Mouse (Mus musculus): ENCODE data around the gene Syt11. TPM values are rescaled to one million over a fixed set of nuclear protein-coding genes. Genes with fewer than 3 reads are reported as not detected.
"Not testable (repeated sequence)": the region's sequence is repeated elsewhere in the genome, so short reads cannot be mapped to it uniquely, and the experiment has no call there.

Gene Syt11
- 0.02 TPM in 1 of 2 replicates, not detected in the other for polyA plus RNA-seq (2012)

- H3K4me1 ChIP-seq (ENCODE audit: control insufficient read depth), result peaks cover 12% of the 10 kb centered on the region
- not testable (repeated sequence) for H3K36me3 ChIP-seq (ENCODE audit: control insufficient read depth); H3K27me3 ChIP-seq (ENCODE audit: control insufficient read depth); H3K9me3 ChIP-seq (ENCODE audit: control insufficient read depth, low read length)
- H3K4me3 ChIP-seq (replicated peaks), result peak within 1 kb of the TSS; percentile 61
Observed at GRCm38 (mm10) chr3:88774939-88775841, at the start of gene Syt11. Gene Syt11 (minus strand): TSS chr3:88775164.

DNA sequence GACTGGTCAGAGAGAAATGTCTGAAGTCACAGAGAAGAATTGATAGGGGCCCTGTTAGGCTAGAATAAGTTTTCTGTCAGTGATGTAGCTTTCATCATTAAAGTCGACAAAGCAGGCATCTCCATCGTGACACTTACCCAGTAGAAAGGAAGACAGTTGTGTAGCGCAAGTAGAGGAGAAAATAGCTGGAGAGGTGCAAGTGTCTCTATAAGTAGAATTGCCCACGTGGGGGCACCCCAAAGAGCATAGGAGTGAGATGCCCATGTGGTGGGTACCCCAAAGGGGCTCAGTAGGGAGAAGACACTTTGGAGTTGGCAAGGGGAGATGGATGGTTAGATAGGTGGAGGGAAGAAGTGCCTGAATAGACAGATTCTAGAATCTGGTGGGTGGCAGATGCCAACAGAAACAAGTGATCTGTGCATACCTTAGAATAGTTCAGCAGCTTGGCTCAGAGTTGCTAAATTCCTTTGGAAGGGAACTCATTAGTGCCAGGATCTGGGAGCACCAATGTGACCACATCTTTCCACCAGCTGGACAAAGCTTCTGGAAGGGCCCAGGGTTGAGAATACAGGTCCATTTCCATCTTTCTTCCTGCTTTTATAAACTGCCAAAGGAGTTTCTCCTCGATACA is 29.1 kb upstream of the Syt11 start:
- H3K36me3 ChIP-seq (ENCODE audit: control insufficient read depth), result peaks cover 23% of the 10 kb centered on the region
- no peaks in the 10 kb centered on the region for H3K9me3 ChIP-seq (ENCODE audit: control insufficient read depth, low read length)
- H3K27me3 ChIP-seq (ENCODE audit: control insufficient read depth), result no peaks in the 10 kb centered on the region
- no peak overlapping the region for H3K4me3 ChIP-seq (replicated peaks)
- no peaks in the 10 kb centered on the region for H3K4me1 ChIP-seq (ENCODE audit: control insufficient read depth)
- TF ChIP-seq TAL1 (IDR thresholded peaks at IDR 0.05; ENCODE audit: low read length), result no peak
- TF ChIP-seq GATA1 (IDR thresholded peaks at IDR 0.05; ENCODE audit: low read length), result no peak

DNA sequence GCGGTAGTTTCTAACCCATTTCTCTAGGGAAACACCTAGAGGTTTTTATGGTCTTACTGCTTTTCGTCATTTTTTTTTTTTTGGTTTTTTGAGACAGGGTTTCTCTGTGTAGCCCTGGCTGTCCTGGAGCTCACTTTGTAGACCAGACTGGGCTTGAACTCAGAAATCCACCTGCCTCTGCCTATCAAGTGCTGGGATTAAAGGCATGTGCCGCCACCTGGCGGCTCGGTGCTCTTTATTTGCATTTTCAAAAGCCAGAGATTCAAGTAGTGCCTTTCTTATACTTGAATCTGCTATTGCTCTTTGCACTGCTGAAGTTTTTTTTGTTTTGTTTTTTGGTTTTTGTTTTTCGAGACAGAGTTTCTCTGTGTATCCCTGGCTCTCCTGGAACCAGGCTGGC is 22.5 kb upstream of the Syt11 start:
- H3K9me3 ChIP-seq (ENCODE audit: control insufficient read depth, low read length); H3K4me3 ChIP-seq (replicated peaks); H3K4me1 ChIP-seq (ENCODE audit: control insufficient read depth); H3K27me3 ChIP-seq (ENCODE audit: control insufficient read depth); H3K36me3 ChIP-seq (ENCODE audit: control insufficient read depth): not testable (repeated sequence)

GRCm38 (mm10) chr3:88788033-88788432 is 13.1 kb upstream of the Syt11 start:
- H3K36me3 ChIP-seq (ENCODE audit: control insufficient read depth), result peaks cover 15% of the 10 kb centered on the region
- not testable (repeated sequence) for H3K27me3 ChIP-seq (ENCODE audit: control insufficient read depth); H3K4me3 ChIP-seq (replicated peaks); H3K9me3 ChIP-seq (ENCODE audit: control insufficient read depth, low read length); H3K4me1 ChIP-seq (ENCODE audit: control insufficient read depth)

GRCm38 (mm10) chr3:88786805-88787204 is 11.8 kb upstream of the Syt11 start:
- H3K4me3 ChIP-seq (replicated peaks); H3K4me1 ChIP-seq (ENCODE audit: control insufficient read depth); H3K9me3 ChIP-seq (ENCODE audit: control insufficient read depth, low read length); H3K27me3 ChIP-seq (ENCODE audit: control insufficient read depth): not testable (repeated sequence)
- peaks cover 15% of the 10 kb centered on the region for H3K36me3 ChIP-seq (ENCODE audit: control insufficient read depth)

DNA sequence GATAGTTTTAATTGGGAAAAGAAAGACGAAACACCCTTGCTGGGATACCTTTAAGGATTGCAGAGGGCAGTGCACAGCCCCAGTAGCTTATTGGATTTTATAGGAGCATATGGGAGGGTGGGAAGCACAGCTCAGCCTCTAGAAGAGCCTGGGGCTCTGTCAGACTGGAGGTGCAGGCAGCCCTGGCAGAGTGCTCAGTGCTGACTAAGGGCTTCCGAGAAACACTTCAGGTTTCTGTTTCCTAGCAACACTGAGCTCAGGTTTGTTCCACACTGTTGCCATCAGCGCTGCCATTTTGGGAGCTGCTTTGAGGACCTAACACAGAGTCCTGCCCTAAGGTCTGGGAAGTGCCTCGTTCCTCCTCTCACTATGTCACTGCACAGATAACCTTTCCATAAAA is 11.4 kb upstream of the Syt11 start:
- not testable (repeated sequence) for H3K4me3 ChIP-seq (replicated peaks); H3K4me1 ChIP-seq (ENCODE audit: control insufficient read depth); H3K9me3 ChIP-seq (ENCODE audit: control insufficient read depth, low read length); H3K27me3 ChIP-seq (ENCODE audit: control insufficient read depth)
- H3K36me3 ChIP-seq (ENCODE audit: control insufficient read depth), result peaks cover 15% of the 10 kb centered on the region

DNA sequence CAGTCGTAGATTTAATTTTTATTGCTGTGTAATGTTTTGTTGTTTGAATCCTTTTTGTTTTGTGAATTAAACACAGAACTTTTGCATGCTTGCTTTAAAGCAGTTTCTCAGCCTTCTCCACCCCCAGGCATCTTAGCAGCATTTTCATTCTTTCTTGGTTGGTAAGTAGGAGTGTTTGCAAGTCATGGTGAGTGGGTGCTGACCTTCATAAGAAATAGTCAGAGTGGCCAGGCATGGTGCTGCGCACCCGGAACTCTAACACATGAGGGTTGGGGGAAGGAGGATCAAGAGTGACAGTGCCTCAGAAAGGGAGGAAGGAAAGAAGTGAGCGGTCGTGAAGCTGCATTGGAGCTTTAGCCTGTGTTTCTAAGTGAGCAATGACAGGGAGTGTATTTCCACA is 9.9 kb upstream of the Syt11 start:
- H3K4me3 ChIP-seq (replicated peaks), result no peak overlapping the region
- TF ChIP-seq TAL1 (IDR thresholded peaks at IDR 0.05; ENCODE audit: low read length), result no peak
- no peak for TF ChIP-seq GATA1 (IDR thresholded peaks at IDR 0.05; ENCODE audit: low read length)
- H3K27me3 ChIP-seq (ENCODE audit: control insufficient read depth), result no peaks in the 10 kb centered on the region
- peaks cover 15% of the 10 kb centered on the region for H3K36me3 ChIP-seq (ENCODE audit: control insufficient read depth)
- no peaks in the 10 kb centered on the region for H3K4me1 ChIP-seq (ENCODE audit: control insufficient read depth)
- no peaks in the 10 kb centered on the region for H3K9me3 ChIP-seq (ENCODE audit: control insufficient read depth, low read length)

GRCm38 (mm10) chr3:88773163-88773562 is 1.8 kb downstream of the Syt11 start:
- H3K4me1 ChIP-seq (ENCODE audit: control insufficient read depth), result peaks cover 12% of the 10 kb centered on the region
- not testable (repeated sequence) for H3K9me3 ChIP-seq (ENCODE audit: control insufficient read depth, low read length); H3K36me3 ChIP-seq (ENCODE audit: control insufficient read depth); H3K27me3 ChIP-seq (ENCODE audit: control insufficient read depth); H3K4me3 ChIP-seq (replicated peaks)

GRCm38 (mm10) chr3:88772399-88772798 is 2.6 kb downstream of the Syt11 start:
- not testable (repeated sequence) for H3K36me3 ChIP-seq (ENCODE audit: control insufficient read depth); H3K27me3 ChIP-seq (ENCODE audit: control insufficient read depth); H3K9me3 ChIP-seq (ENCODE audit: control insufficient read depth, low read length); H3K4me3 ChIP-seq (replicated peaks)
- H3K4me1 ChIP-seq (ENCODE audit: control insufficient read depth), result peaks cover 12% of the 10 kb centered on the region

DNA sequence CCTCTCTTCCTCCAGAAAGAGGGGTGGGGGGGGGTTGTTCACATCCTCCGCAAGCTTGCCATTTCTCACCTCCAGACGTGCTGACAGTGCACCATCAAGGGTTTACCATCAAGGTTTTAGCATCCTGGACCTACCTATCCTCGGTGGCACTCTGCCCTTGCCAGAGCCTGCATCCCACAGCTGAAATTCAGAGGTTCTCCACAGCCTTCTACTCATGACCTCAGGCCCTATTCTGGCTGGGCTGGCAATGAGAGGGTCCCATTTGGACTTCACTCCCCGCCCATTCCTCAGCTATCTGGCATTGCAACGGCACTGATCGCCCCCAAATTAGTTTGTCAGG is 3.1 kb downstream of the Syt11 start:
- not testable (repeated sequence) for H3K27me3 ChIP-seq (ENCODE audit: control insufficient read depth); H3K36me3 ChIP-seq (ENCODE audit: control insufficient read depth); H3K9me3 ChIP-seq (ENCODE audit: control insufficient read depth, low read length); H3K4me3 ChIP-seq (replicated peaks)
- peaks cover 12% of the 10 kb centered on the region for H3K4me1 ChIP-seq (ENCODE audit: control insufficient read depth)

DNA sequence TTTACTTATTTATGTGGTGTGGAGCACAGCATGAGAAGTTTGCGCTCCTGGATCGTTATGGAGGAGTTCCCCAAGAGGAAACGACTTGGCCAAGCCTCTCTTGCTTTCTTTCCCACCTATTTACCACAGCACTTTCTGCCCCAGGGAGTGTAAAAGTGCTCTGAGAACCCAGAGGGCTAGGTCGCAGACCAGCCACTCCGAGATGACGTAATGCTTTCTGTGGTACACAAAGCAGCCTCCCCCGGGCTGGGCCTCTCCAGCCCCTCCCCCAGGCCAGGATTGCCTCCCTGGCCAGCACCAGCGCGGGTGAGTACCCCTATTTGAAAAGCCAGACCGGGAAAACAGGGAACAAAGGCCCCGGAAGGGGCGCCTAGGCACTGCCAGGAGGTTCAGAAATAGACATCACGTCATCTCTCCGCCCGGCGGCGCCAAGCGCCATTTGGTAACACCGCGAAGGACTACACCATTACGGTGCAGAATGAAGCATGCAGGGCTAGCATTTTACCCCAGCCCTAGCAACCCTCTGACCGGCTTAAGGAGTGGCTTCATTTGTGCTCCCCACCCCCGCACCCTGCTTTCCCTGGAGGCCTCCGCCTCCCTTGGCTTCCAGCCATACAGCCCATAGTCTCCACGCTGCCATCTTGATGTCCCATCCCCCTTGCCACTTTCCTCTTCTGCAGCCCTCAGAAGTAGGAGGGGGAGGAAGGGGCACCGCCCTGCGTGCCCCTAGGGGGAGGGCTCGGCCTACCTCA is 3.6 kb downstream of the Syt11 start:
- peak overlapping the region; percentile 31 for H3K4me3 ChIP-seq (replicated peaks)
- not testable (repeated sequence) for H3K27me3 ChIP-seq (ENCODE audit: control insufficient read depth); H3K36me3 ChIP-seq (ENCODE audit: control insufficient read depth); H3K9me3 ChIP-seq (ENCODE audit: control insufficient read depth, low read length)
- H3K4me1 ChIP-seq (ENCODE audit: control insufficient read depth), result peaks cover 12% of the 10 kb centered on the region
